Mouse (Mus musculus): ENCODE results near the gene Paf1. TPM values are rescaled to one million over a fixed set of nuclear protein-coding genes. Genes with fewer than 3 reads are reported as not detected.
A peak's percentile ranks its signal among the peaks of the same experiment; 100 is the strongest.

The Paf1 gene
- 50.4 and 62.6 TPM in 2 replicates for polyA plus RNA-seq (2012; ENCODE audit: insufficient read depth, insufficient read length, missing spikeins)

DNA sequence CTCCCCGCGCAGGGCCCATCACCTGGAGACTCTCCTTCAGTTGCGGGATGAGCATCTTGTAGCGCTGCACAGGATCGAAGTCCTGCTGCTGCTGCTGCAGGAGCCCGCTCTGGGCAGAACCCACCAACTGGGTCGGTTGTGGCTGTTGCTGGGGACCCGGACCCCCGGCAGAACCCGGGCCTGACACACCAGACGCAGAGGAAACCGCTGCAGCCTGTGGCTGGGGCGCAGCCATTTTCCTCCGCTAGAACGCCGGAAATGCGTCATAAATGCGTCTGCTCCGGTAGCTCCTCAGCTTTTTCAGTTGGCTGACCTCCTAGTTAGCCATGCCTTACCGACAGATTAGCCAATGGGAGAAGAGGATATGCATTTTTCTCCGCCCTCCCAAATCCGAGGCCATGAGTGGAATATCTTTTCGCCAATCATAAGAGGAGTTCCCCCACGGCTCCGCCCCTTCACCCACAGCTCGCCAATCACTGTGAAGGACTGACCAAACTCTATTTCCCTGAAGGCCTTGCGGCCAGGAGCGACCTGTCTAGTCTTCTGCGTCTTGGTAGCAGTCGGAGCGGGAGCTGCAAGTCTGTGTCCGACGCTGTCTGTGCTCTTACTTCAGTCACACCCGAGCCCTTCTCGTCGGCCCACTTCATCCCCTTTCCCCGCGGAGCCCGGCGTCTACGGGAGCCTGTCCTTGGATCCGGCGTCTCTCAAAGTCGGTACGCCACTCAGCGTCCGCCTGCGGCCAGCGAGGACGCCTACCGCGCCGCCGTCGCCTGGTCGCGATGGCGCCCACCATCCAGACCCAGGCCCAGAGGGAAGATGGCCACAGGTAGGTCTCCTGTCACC is at the start of gene Paf1, which contains the start of gene Med29:
Gene Paf1, plus strand, starts transcription at position 523 of the 843 bp plus-strand sequence.
Gene Med29, minus strand, starts transcription at position 280 of the 843 bp plus-strand sequence.
- Histone ChIP-seq H3K4me3 (ENCODE audit: insufficient read depth, low read depth, low read length) (peak within 1 kb of the TSS; percentile 85), H3K27ac (replicated peaks; ENCODE audit: low read depth, low read length) (peak within 1 kb of the TSS; percentile 66), H3K4me1 (ENCODE audit: control insufficient read depth, insufficient read depth, insufficient read length, low read length) (peaks cover 5% of the 10 kb centered on the region; the same call in 1 of the 2 replicates)

DNA sequence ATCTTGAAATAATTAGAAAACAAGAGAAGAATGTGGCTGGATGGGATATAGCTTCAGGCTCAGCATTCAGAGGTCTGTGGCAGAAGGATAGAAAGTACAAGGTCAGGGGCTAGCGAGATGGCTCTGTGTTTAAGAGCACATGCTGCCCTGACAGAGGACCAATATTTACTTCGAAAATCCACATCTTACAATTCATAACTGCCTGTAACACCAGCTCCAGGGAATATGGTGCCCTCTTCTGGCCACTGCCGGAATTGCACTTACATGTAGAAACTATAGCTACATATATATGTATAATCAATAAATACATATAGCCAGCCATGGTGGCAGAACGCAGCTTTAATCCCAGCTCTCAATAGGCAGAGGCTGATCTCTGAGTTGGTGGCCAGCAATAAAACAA is 48.1 kb upstream of the Paf1 start:
- Histone ChIP-seq H3K27ac (replicated peaks; ENCODE audit: low read depth, low read length) (no peak overlapping the region), H3K4me3 (ENCODE audit: insufficient read depth, low read depth, low read length) (no peak overlapping the region), H3K4me1 (ENCODE audit: control insufficient read depth, insufficient read depth, insufficient read length, low read length) (0 out of 2 replicates have a peak, but pooled peaks cover under 1% of the 10 kb centered on the region)

GRCm38 (mm10) chr7:28347746-28348145 is 45.0 kb upstream of the Paf1 start:
- H3K27ac ChIP-seq (replicated peaks; ENCODE audit: low read depth, low read length), result no peak overlapping the region
- H3K4me3 ChIP-seq (ENCODE audit: insufficient read depth, low read depth, low read length), result no peak overlapping the region
- H3K4me1 ChIP-seq (ENCODE audit: control insufficient read depth, insufficient read depth, insufficient read length, low read length), result peaks cover 7% of the 10 kb centered on the region; the same call in 1 of the 2 replicates

- H3K27ac ChIP-seq (replicated peaks; ENCODE audit: low read depth, low read length), result no peak overlapping the region
- peaks cover 7% of the 10 kb centered on the region; the same call in 1 of the 2 replicates for H3K4me1 ChIP-seq (ENCODE audit: control insufficient read depth, insufficient read depth, insufficient read length, low read length)
- no peak overlapping the region for H3K4me3 ChIP-seq (ENCODE audit: insufficient read depth, low read depth, low read length)
These were observed 44.1 kb upstream of the Paf1 start for GRCm38 (mm10) chr7:28348601-28349000.

DNA sequence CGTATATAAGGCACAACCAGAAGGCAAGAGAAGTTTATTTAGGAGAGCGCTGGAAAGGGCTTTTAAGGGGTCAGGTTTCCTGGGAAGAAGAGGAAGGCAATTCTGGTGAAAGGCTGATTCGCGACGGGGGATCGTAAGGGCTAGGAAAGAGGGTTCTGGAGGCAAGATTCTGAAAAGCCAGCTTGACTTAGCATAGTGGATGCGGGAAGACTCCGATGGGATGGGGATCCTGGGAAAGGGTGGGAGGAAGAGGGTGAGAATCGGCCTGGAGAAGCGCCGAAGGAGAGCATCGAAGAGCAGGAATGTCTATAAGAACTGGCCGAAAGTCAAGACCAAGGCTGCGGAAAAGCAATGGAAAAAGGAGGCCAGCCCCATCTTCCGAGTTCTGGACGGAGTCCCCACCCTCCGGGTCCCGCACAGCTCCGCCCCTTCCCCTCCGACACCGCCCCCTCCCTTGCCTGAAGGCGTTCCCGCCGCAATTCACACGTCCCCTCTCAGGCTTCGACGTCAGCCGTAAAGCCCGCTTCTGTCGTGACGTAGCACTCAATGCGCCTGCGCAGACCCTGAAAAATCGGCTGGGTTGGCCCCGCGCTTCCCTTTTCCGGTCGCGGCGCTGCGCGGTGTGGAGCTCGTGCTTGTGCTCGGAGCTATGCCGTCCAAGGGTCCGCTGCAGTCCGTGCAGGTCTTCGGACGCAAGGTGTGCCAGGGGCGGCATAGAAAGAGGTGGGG is 42.4 kb upstream of the Paf1 start, which contains the start of gene Rps16:
Gene Rps16, plus strand, starts transcription at position 498 of the 729 bp plus-strand sequence.
- peaks cover 7% of the 10 kb centered on the region; the same call in 1 of the 2 replicates for H3K4me1 ChIP-seq (ENCODE audit: control insufficient read depth, insufficient read depth, insufficient read length, low read length)
- H3K27ac ChIP-seq (replicated peaks; ENCODE audit: low read depth, low read length), result peak within 1 kb of the TSS; percentile 90
- H3K4me3 ChIP-seq (ENCODE audit: insufficient read depth, low read depth, low read length), result peak within 1 kb of the TSS; percentile 84

- Histone ChIP-seq H3K27ac (replicated peaks; ENCODE audit: low read depth, low read length) (no peak overlapping the region), H3K4me3 (ENCODE audit: insufficient read depth, low read depth, low read length) (peak overlapping the region; percentile 84), H3K4me1 (ENCODE audit: control insufficient read depth, insufficient read depth, insufficient read length, low read length) (peaks cover 7% of the 10 kb centered on the region; the same call in 1 of the 2 replicates)
These were observed 41.0 kb upstream of the Paf1 start for GRCm38 (mm10) chr7:28351676-28352191.

GRCm38 (mm10) chr7:28353267-28353666 is 39.5 kb upstream of the Paf1 start:
- Histone ChIP-seq H3K27ac (replicated peaks; ENCODE audit: low read depth, low read length) (no peak overlapping the region), H3K4me3 (ENCODE audit: insufficient read depth, low read depth, low read length) (no peak overlapping the region), H3K4me1 (ENCODE audit: control insufficient read depth, insufficient read depth, insufficient read length, low read length) (peaks cover 9% of the 10 kb centered on the region)

- Histone ChIP-seq H3K4me3 (ENCODE audit: insufficient read depth, low read depth, low read length) (no peak overlapping the region), H3K4me1 (ENCODE audit: control insufficient read depth, insufficient read depth, insufficient read length, low read length) (peaks cover 9% of the 10 kb centered on the region), H3K27ac (replicated peaks; ENCODE audit: low read depth, low read length) (no peak overlapping the region)
These were observed 38.6 kb upstream of the Paf1 start for GRCm38 (mm10) chr7:28354113-28354581.

- H3K27ac ChIP-seq (replicated peaks; ENCODE audit: low read depth, low read length), result no peak overlapping the region
- H3K4me1 ChIP-seq (ENCODE audit: control insufficient read depth, insufficient read depth, insufficient read length, low read length), result peaks cover 9% of the 10 kb centered on the region
- no peak overlapping the region for H3K4me3 ChIP-seq (ENCODE audit: insufficient read depth, low read depth, low read length)
These were observed 38.2 kb upstream of the Paf1 start for GRCm38 (mm10) chr7:28354596-28354995.

DNA sequence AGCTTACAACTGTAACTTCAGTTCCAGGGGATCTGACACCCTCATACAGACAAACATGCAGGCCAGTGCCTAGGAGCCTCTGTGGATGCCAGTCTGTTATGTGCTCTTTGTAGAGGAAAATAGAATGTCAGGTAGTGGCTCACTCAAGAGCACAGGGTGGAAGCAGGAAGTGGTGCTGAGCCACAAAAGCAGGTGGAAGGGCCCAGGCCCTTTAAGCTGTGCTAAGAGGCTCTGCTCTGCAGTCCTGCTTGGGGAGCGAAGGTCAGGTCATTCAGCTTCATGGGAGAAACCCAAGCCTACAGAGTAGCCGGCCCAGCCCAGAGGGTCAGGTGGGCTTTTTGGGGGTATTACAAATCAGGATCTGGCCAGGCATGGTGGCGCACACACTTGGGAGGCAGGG is 37.5 kb upstream of the Paf1 start:
- Histone ChIP-seq H3K4me3 (ENCODE audit: insufficient read depth, low read depth, low read length) (no peak overlapping the region), H3K27ac (replicated peaks; ENCODE audit: low read depth, low read length) (no peak overlapping the region), H3K4me1 (ENCODE audit: control insufficient read depth, insufficient read depth, insufficient read length, low read length) (peaks cover 6% of the 10 kb centered on the region)

DNA sequence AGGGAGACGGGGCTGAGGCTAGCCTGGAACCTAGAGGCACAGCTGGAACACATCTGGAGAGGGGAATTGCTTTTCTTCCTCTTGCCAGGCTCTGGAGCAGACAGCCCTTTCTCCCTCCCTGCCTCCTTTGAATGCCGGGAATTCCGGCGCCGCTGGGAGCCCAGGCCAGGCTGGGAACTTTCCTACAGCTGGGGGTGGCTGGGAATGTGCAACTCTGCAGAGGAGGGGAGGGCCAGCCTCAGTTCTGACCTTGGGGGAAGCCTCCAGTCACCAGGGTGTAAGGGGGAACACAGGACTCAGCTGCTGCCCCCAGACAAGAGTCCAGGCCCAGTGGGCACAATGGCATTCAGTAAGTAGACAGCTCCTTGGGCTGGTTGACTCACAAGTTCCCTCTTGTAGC is 35.8 kb upstream of the Paf1 start:
- Histone ChIP-seq H3K4me3 (ENCODE audit: insufficient read depth, low read depth, low read length) (no peak overlapping the region), H3K27ac (replicated peaks; ENCODE audit: low read depth, low read length) (no peak overlapping the region; the same call in 1 of the 2 replicates), H3K4me1 (ENCODE audit: control insufficient read depth, insufficient read depth, insufficient read length, low read length) (peaks cover 2% of the 10 kb centered on the region)

DNA sequence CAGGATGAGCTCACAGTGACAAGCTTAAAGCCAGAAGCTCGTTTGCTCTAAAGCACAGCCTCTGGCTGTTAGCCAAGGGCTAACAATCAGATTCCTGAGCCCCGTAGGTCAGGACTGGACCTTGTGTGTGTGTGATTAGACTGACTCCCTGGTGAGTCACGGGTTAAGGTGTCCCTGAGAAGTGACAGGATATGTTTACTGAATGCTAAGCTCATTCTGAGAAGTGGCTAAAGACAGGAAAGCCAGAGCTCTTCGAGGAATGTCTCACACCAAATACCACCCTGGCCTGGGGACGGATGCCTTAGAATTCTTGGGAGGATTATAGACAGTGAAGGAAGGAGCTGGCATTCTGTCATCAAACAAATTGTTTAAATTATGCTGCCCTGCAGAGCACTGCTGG is 34.8 kb upstream of the Paf1 start:
- H3K4me3 ChIP-seq (ENCODE audit: insufficient read depth, low read depth, low read length), result no peak overlapping the region
- peaks cover 2% of the 10 kb centered on the region; the same call in 1 of the 2 replicates for H3K4me1 ChIP-seq (ENCODE audit: control insufficient read depth, insufficient read depth, insufficient read length, low read length)
- peak overlapping the region; percentile 31; the same call in 1 of the 2 replicates for H3K27ac ChIP-seq (replicated peaks; ENCODE audit: low read depth, low read length)

GRCm38 (mm10) chr7:28358431-28358830 is 34.3 kb upstream of the Paf1 start:
- no peak overlapping the region for H3K4me3 ChIP-seq (ENCODE audit: insufficient read depth, low read depth, low read length)
- H3K27ac ChIP-seq (replicated peaks; ENCODE audit: low read depth, low read length), result peak overlapping the region; percentile 31; the same call in 1 of the 2 replicates
- peaks cover 2% of the 10 kb centered on the region; the same call in 1 of the 2 replicates for H3K4me1 ChIP-seq (ENCODE audit: control insufficient read depth, insufficient read depth, insufficient read length, low read length)

- peaks cover 2% of the 10 kb centered on the region; the same call in 1 of the 2 replicates for H3K4me1 ChIP-seq (ENCODE audit: control insufficient read depth, insufficient read depth, insufficient read length, low read length)
- no peak overlapping the region for H3K4me3 ChIP-seq (ENCODE audit: insufficient read depth, low read depth, low read length)
- H3K27ac ChIP-seq (replicated peaks; ENCODE audit: low read depth, low read length), result no peak overlapping the region
These were observed 32.9 kb upstream of the Paf1 start for GRCm38 (mm10) chr7:28359854-28360253.

DNA sequence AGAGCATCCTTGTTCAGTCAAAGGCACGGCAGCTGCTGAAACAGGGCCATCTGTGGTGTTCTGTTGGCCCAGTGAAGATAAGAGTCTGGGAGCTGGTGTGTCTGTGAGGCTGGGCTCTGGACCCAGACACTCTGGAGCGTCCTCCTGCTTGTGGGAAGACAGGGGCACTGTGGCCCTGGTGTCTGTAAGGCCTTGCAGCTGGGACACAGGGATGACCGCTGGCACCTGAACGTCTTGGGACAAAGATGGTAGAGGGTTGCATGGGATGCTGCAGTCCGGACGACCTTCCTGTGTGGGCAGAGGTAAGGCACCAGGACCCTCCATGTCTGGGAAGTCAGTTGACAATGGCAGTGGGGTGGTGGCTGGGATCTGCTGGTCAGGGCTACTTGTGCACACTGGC is 32.5 kb upstream of the Paf1 start:
- Histone ChIP-seq H3K4me3 (ENCODE audit: insufficient read depth, low read depth, low read length) (no peak overlapping the region), H3K27ac (replicated peaks; ENCODE audit: low read depth, low read length) (no peak overlapping the region), H3K4me1 (ENCODE audit: control insufficient read depth, insufficient read depth, insufficient read length, low read length) (peaks cover 2% of the 10 kb centered on the region; the same call in 1 of the 2 replicates)

All from brown adipose tissue, adult 24 weeks (tissue).